Mouse (Mus musculus) heart, postnatal 0 days (tissue): ENCODE data around the gene Bpifa1.

Experiments used
- CTCF ChIP-seq: IDR thresholded peaks from 2 replicates; pipeline ENCODE4 v1.5.1; 2016; ENCODE audit warnings: antibody characterized with exemption, control low read depth, low read depth
- EP300 ChIP-seq: IDR thresholded peaks from 2 replicates; pipeline ENCODE4 v1.6.1; 2016; ENCODE audit warnings: antibody characterized with exemption, low read depth

DNA sequence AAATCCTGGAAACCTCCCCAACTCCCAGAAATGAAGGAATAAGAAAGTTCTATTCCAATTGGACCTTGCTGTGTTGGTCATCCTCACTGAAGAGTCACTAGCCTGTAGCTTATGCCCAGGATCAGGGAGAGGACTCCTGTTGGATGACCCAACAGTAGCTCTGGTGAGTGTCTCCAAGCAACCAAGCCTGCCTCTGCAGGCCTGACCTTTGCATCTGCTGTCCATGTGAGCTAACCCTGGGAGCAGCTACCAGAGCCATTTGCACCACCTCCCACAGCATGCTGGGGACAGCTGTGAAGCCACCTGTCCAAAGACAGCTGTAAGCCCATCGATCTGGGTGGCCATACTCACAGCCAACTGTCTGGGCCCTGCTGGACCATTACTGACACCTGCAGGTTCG lies 12.6 kb upstream of the Bpifa1 start, which contains the start of gene Bpifa3:
- TF ChIP-seq CTCF (no peak), EP300 (no peak)
